Mouse (Mus musculus) CD8-positive naive resting alpha-beta T cell, adult 57 days (primary cell): Measurements from ENCODE around the gene Gss. TPM values are rescaled to one million over a fixed set of nuclear protein-coding genes. Genes with fewer than 3 reads are reported as not detected.

ENCODE experiments used
- total RNA-seq: library from RNA; stranded (reverse); gene quantifications from one replicate; pipeline ENCODE4 v1.2.4, GENCODE M21; 2023

Gene Gss
- total RNA-seq: 14.9 TPM

GRCm38 (mm10) chr2:155592137-155592853 lies at the start of gene Gss:
Gss (minus strand) TSS chr2:155592810.

GRCm38 (mm10) chr2:155610978-155611377 lies 18.4 kb upstream of the Gss start, which contains the start of gene Myh7b:
Myh7b (plus strand) TSS chr2:155611212.

GRCm38 (mm10) chr2:155517455-155518423 lies 74.9 kb downstream of the Gss start, which contains the start of the genes Acss2 and Ggt7:
Acss2 (plus strand) TSS chr2:155517948.
Ggt7 (minus strand) TSS chr2:155518237.

Other genes starting within 250 kb of the Gss start
- gene Pigu, start 235.4 kb downstream of the Gss start, total RNA-seq: 22.7 TPM
- 97.5 TPM for gene Trp53inp2, start 211.8 kb downstream of the Gss start, total RNA-seq
- gene Ncoa6, start 118.9 kb downstream of the Gss start, total RNA-seq: 65.7 TPM
- 63.9 TPM for gene Acss2, start 74.9 kb downstream of the Gss start, total RNA-seq
- 1.3 TPM for gene Ggt7, start 74.6 kb downstream of the Gss start, total RNA-seq
- not detected for gene Myh7b, start 18.4 kb upstream of the Gss start, total RNA-seq
- 199 TPM for gene Trpc4ap, start 99.6 kb upstream of the Gss start, total RNA-seq
- gene Edem2, start 136.7 kb upstream of the Gss start, total RNA-seq: 30.8 TPM
- gene Gm17581, start 143.1 kb upstream of the Gss start, total RNA-seq: not detected
- gene Procr, start 158.3 kb upstream of the Gss start, total RNA-seq: not detected
- gene Mmp24, start 182.5 kb upstream of the Gss start, total RNA-seq: not detected
- 21.4 TPM for gene BC029722, start 226.6 kb upstream of the Gss start, total RNA-seq
- 120 TPM for gene Eif6, start 234.1 kb upstream of the Gss start, total RNA-seq
- gene Fam83c, start 242.0 kb upstream of the Gss start, total RNA-seq: 0.24 TPM